Mouse (Mus musculus): ENCODE measurements around the gene Cyp2j13.
"Not testable (repeated sequence)": the region's sequence is repeated elsewhere in the genome, so short reads cannot be mapped to it uniquely, and the experiment has no call there.

Gene Cyp2j13

DNA sequence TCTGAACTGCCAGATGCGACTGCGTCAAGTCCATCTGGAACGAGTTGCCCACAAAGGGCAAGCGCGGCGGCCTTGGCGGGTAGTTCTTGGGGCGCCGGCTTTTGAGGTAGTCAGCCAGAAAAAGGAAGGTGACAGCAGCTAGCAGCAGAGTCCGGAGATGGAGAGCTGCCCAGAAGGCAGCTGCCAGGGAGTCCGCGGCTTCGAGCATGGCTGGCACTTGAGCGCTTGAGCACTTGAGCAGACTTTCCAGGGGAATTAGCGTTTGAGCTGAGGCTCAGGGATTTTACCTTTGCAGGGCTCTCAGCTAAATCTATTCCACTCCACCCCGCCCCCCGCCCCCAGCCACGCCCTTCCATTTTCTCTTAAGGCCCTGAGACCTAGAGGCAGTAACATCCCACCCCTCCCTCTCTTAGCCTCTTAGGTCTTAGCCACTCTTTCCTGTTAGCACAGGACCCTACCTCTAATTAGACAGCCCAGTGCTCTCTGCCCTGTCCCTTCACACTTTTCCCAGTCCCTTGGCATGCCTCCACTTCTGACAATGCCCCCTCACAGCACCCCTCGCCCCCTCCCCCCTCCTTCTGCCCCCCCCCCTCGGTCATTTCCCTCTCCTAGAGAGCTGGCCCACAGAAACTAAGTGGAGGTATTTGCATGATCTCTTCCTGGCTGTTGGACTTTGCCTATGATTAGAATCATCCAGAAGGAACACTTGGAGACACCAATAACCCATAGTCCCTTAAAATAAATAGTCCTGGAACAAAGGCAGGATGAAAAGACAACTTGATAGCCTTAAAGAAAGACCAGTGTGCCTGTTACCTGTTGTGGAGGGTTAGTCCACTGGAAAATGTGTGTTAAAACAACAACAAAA is at the start of gene Cyp2j13:
Cyp2j13 (minus strand) TSS at position 286 of the 865 bp plus-strand sequence.
- no peak for DNase-seq (ENCODE audit: low read depth)

DNA sequence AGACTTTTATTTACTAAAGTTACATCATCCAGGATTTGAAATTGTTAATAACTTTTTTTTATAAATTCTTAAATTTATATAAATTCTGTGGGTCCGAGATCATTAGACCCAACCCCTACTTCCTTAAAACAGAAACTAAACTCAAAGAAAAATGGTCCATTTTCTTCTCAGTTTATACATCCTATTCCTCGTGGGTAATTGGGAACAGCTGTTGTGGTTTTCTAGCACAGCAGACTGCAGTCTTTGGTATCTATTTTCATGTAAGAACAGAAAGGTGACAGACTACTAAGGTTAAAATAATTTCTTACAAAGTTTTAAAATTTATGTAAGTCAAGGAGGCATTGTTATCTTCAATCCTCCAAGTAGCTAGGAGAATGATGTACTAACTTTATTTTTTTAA is 19.5 kb upstream of the Cyp2j13 start:
- no peak for DNase-seq (ENCODE audit: low read depth)

DNA sequence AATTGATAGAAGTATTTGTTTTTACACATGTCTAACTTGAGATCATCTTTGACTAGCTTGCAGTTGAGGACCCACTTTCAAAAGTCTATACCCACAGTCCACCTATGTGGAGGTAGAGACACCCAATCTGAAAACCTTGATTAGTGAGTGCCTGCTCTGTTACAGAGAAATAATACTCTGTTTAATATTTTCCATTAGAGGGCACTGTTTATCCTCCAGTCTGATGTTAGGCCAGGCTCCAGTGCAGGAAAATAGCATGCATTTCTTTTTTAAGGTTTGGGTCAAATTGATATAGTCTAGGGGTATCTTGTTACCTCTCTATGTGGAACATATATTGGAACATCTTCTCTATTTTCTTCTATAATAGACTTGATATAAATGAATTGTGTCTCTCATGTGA is 14.5 kb upstream of the Cyp2j13 start:
- DNase-seq (ENCODE audit: low read depth): no peak

DNA sequence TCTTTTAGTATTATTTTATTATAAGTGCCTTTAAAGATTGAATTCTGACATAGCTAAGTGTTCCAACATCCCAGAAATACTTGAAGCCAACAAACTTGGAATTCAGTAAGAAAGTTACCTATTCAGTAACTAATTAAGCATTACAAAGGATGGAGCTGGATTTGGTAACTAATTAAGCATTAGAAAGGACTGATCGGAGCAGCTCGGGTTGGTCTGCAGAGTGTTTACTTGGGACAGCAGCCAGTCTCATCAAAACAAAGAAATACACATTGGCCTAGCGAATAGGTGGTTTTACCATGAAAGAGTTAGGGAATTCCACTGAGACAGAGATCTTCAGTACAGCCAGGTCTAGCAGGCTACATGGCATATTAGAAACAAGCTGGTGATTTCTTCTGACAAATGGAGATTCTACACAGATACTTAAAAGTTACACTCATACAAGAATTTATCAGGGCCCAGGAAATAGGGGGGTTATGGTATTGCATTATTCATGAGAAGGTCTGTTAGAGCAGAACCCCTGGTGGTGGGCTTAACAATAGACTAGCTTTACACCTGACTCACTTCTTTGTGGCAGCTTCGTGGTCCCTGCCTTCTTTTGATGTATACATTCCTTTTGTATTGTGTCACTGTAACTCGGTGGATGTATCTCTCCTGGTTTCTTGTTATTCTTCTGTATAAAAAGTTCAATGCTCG is 12.2 kb upstream of the Cyp2j13 start:
- not testable (repeated sequence) for DNase-seq (ENCODE audit: low read depth)

DNA sequence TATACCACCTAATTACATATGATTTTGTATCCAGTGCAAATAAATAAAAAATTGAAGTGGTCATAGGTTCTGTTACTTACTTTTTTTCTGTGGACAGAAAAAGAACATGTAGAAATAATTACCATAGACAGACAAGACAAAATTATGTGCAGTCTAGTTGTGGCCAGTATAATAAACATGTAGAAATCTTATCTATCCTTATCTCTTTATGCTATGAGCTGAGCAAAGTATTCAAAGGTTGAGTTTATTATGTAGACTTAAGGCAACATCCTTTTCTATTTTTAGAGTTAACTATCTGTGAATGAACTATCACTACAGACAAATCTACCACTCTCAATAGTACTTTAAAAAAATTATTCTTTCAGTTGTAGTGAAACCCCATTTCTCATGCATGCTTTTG is 962 bp upstream of the Cyp2j13 start:
- no peak for DNase-seq (ENCODE audit: low read depth)

DNA sequence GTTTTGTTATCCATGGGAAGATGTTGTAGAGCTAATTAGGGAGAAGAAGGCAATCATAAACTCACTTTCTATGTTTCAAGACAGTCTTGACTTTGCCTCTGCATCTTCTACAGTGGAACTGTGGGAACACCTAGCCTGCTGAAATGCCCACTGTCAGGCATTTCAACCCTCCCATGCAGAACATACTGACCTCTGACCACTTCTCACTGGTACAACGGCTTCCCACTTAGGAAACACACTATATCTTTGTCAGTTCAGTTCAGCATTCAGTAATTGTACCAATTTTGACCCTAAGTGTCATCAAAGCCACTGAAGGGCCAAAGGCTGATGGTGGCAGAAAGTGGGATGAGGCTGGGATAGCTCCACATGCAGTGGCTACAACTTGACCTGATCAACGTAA is 15.3 kb downstream of the Cyp2j13 start:
- no peak for DNase-seq (ENCODE audit: low read depth)

DNA sequence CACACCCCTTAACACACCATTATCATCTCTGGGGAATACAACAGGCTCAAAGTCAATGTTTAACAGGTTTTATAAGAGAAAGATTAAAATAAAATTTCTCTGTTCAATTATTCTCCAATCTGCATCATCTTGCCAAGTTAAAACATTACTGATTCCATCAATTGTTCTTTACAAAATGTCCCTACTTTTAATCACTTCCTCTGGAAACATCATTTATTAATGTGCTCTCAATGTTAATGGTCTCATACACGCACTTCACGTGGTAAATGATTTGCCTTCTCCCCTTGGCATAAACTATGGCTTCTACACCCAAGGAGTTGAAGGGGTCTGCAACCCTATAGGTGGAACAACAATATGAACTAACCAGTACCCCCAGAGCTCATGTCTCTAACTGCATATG is 17.2 kb downstream of the Cyp2j13 start:
- no peak for DNase-seq (ENCODE audit: low read depth)

DNA sequence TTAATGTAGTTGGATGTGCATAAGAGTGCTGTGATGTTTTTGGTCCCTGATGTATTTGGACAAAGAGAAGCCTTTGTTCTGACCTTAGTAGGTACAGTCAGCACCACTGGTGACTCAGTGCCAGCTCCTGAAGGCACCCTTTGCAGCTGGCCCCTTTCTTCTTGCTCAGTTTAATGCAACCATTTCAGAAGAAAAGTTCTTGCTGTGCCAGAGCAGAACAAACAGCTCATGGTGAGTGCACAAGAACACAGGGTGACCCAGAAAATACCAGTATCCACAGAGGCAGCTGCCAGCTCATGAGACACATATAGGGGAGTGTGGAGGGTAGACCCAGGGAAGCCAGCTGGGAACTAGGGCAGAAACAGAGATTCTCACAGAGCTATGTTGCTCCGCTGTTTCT is 48.9 kb downstream of the Cyp2j13 start:
- no peak for DNase-seq (ENCODE audit: low read depth)

DNA sequence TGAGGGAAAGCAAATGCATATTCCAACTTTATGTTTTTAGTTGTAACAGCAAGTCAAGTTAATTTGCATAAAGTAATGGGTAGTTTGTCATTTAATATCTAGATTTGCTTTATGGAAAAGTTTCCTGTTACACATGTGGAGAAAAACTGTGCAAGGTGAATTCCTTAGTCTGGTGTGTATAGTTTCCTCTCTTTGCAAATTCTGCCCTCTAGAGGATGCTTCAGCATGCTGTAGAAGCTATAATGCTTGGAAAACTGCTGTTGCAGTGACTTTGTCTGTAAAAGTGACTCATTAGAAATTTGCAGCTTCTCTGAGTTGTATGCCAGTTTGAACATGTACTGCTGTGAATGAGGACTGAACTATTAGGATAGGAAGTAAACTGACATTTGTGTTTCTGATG is 54.5 kb downstream of the Cyp2j13 start:
- peak; percentile 17 for DNase-seq (ENCODE audit: low read depth)

DNA sequence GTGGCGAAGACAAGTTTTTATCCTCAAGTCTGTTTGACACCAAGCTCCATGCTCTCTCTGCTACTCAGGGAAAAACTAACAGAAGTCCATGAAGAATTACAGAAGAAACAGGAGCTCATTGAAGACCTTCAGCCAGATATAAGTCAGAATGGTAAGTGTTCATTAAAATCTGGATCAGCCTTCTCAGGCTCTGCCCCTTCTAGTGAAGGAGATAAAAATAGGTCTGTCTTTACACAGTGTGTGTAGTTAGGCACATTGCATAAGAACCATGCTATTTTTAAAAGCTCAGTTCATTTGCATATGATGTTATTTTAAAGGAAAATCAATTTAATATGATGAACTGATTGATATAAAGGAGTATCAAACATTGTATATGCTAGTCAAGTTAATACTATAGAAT is 60.5 kb downstream of the Cyp2j13 start:
- no peak for DNase-seq (ENCODE audit: low read depth)

DNA sequence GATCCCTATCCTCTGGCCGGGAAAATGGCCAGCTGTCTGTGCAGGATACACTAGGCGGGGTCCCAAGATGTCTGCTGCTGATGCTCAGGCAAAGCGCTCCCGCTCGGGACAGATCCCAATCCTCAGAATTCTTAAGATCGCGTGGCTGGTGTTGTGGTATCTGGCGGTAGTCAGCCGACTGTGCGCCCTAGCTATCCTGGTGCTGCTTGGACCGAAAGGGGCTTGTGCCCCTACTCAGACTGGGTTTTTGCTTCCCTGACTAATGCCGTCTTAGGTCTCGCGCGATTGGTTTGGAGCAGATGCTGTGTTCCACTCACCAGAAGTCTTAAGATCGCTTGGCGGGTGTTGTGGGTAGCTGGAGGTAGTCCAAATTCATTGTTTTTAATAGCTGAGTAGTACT is 95.1 kb downstream of the Cyp2j13 start:
- not testable (repeated sequence) for DNase-seq (ENCODE audit: low read depth)

All from fibroblast of lung, adult 2 months (primary cell).